Mouse (Mus musculus) stomach, embryonic 14.5 days (tissue): ENCODE measurements around the gene Dmpk. TPM values are rescaled to one million over a fixed set of nuclear protein-coding genes. Genes with fewer than 3 reads are reported as not detected.
A peak's percentile ranks its signal among the peaks of the same experiment; 100 is the strongest.
"Not testable (repeated sequence)": the region's sequence is repeated elsewhere in the genome, so short reads cannot be mapped to it uniquely, and the experiment has no call there.

Source experiments
- ATAC-seq: fragments of 200-750 bp; cut with Nextera tagmentation; 2 replicates; pipeline ENCODE4 v1.8.0; 2017; ENCODE audit warnings: low read depth, moderate TSS enrichment; ENCODE audit not compliant: insufficient number of reproducible peaks, insufficient read depth, low FRiP score
- H3K27ac ChIP-seq: fragments of 300-500 bp; sonication (generic); 2 replicates; pipeline ENCODE4 v1.5.1; 2014; ENCODE audit warnings: mild to moderate bottlenecking, low read length, moderate library complexity, mixed read lengths
- H3K27me3 ChIP-seq: fragments of 300-500 bp; sonication (generic); 2 replicates; pipeline ENCODE4 v1.6.1; 2014; ENCODE audit warnings: low read length, control low read depth, mixed read lengths; ENCODE audit not compliant: control insufficient read depth, insufficient read depth
- H3K36me3 ChIP-seq: fragments of 300-500 bp; sonication (generic); 2 replicates; pipeline ENCODE4 v1.6.1; 2014; ENCODE audit warnings: mild to moderate bottlenecking, control low read depth, low read length, moderate library complexity, mixed read lengths; ENCODE audit not compliant: control insufficient read depth, insufficient read depth
- H3K4me1 ChIP-seq: fragments of 300-500 bp; sonication (generic); 2 replicates; pipeline ENCODE4 v1.6.1; 2014; ENCODE audit warnings: low read length, control low read depth, mixed read lengths; ENCODE audit not compliant: control insufficient read depth, insufficient read depth
- H3K4me2 ChIP-seq: fragments of 300-500 bp; sonication (generic); replicated peaks from 2 replicates; pipeline ENCODE4 v1.6.1; 2014; ENCODE audit warnings: low read depth, low read length, control low read depth
- H3K4me3 ChIP-seq: fragments of 300-500 bp; sonication (generic); 2 replicates; pipeline ENCODE4 v1.5.1; 2014; ENCODE audit warnings: low read depth, low read length, control low read depth
- H3K9ac ChIP-seq: fragments of 300-500 bp; sonication (generic); replicated peaks from 2 replicates; pipeline ENCODE4 v1.6.1; 2014; ENCODE audit warnings: low read depth, mild to moderate bottlenecking, control low read depth, low read length, moderate library complexity, mixed read lengths
- H3K9me3 ChIP-seq: fragments of 300-500 bp; sonication (generic); 2 replicates; pipeline ENCODE4 v1.6.1; 2016; ENCODE audit warnings: low read depth, low read length, control low read depth; ENCODE audit not compliant: control insufficient read depth
- WGBS: fragments of 180-500 bp; shearing (Covaris S2); extraction: QIAGEN DNeasy Blood & Tissue Kit; methylation state at CpG from one replicate; pipeline ENCODE4 v1.1.7; 2014; 5-methylcytosine and 5-hydroxymethylcytosine counted together
- polyA plus RNA-seq: library from polyadenylated mRNA; unstranded; fragments of >200 nt; fragmentation: Nextera tagmentation; extraction: Ambion mirVana; gene quantifications from 2 replicates; pipeline ENCODE4 v1.2.1, GENCODE M21; 2014

Dmpk gene
- polyA plus RNA-seq, 1 experiment from 2014 or later: 70.9 TPM

- H3K4me2 ChIP-seq: no peak overlapping the region
- no peaks in the 10 kb centered on the region for H3K9me3 ChIP-seq
- no peaks in the 10 kb centered on the region for H3K4me1 ChIP-seq
- 5% methylated on average over 2 of the region's 2 CpGs for WGBS
- H3K4me3 ChIP-seq: no peak overlapping the region
- H3K27ac ChIP-seq: no peak overlapping the region
- no peak for ATAC-seq
- H3K27me3 ChIP-seq: peaks cover 20% of the 10 kb centered on the region; the same call in 1 of the 2 replicates
- H3K9ac ChIP-seq: no peak overlapping the region
- no peaks in the 10 kb centered on the region for H3K36me3 ChIP-seq
Observed at GRCm38 (mm10) chr7:19068707-19069106, 14.9 kb upstream of the Dmpk start.

DNA sequence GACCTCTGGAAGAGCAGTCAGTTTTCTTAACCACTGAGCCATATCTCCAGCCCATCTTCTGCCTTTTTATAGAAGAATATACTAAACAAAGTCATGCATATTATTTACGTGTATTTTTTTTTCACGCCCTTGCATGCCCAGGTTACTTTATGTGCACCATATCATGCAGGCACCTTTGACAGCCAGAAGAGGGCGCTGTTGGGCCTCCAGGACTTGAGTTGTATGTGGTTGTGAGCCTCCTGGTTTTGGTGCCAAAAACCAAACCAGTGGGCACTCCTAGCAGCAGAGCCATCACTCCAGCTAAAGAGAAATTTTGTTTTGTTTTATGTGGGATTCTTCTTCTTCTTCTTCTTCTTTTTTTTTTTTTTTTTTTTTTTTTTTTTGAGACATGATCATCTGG is 14.1 kb upstream of the Dmpk start:
- H3K9me3 ChIP-seq: no peaks in the 10 kb centered on the region
- no peak overlapping the region for H3K4me2 ChIP-seq
- H3K9ac ChIP-seq: no peak overlapping the region
- H3K4me1 ChIP-seq: no peaks in the 10 kb centered on the region
- ATAC-seq: no peak
- H3K27ac ChIP-seq: no peak overlapping the region
- whole genome bisulfite sequencing: 48% methylated on average over 3 of the region's 3 CpGs
- H3K36me3 ChIP-seq: no peaks in the 10 kb centered on the region
- H3K4me3 ChIP-seq: no peak overlapping the region
- H3K27me3 ChIP-seq: peaks cover 20% of the 10 kb centered on the region; the same call in 1 of the 2 replicates

GRCm38 (mm10) chr7:19071024-19071423 is 12.6 kb upstream of the Dmpk start:
- WGBS: 48% methylated on average over 3 of the region's 3 CpGs
- not testable (repeated sequence) for ATAC-seq, H3K9ac ChIP-seq, H3K27ac ChIP-seq, H3K4me1 ChIP-seq, H3K36me3 ChIP-seq, H3K27me3 ChIP-seq, H3K9me3 ChIP-seq, H3K4me2 ChIP-seq, H3K4me3 ChIP-seq

GRCm38 (mm10) chr7:19073504-19073903 is 10.1 kb upstream of the Dmpk start:
- Histone ChIP-seq H3K4me1 (peaks cover 18% of the 10 kb centered on the region), H3K27me3 (no peaks in the 10 kb centered on the region), H3K4me2 (no peak overlapping the region), H3K4me3 (no peak overlapping the region), H3K27ac (no peak overlapping the region), H3K9ac (no peak overlapping the region), H3K36me3 (peaks cover 7% of the 10 kb centered on the region; the same call in 1 of the 2 replicates), H3K9me3 (no peaks in the 10 kb centered on the region)
- 83% methylated on average over 9 of the region's 9 CpGs for WGBS
- no peak for ATAC-seq

GRCm38 (mm10) chr7:19074494-19074893 is 9.2 kb upstream of the Dmpk start:
- ATAC-seq: no peak

GRCm38 (mm10) chr7:19075231-19075630 is 8.4 kb upstream of the Dmpk start:
- Histone ChIP-seq H3K9me3 (no peaks in the 10 kb centered on the region), H3K4me3 (peak overlapping the region; percentile 98), H3K9ac (no peak overlapping the region), H3K27me3 (no peaks in the 10 kb centered on the region), H3K27ac (no peak overlapping the region), H3K4me2 (peak overlapping the region; percentile 42), H3K4me1 (peaks cover 18% of the 10 kb centered on the region), H3K36me3 (peaks cover 24% of the 10 kb centered on the region)
- 58% methylated on average over 5 of the region's 5 CpGs for WGBS
- 0 out of 2 replicates have a peak, but pooled peaks have one; percentile 0 for ATAC-seq

More at GRCm38 (mm10) chr7:19074494-19074893, 9.2 kb upstream of the Dmpk start:
- Histone ChIP-seq H3K4me1 (peaks cover 18% of the 10 kb centered on the region), H3K4me2 (no peak overlapping the region), H3K27me3 (no peaks in the 10 kb centered on the region), H3K9me3 (no peaks in the 10 kb centered on the region), H3K36me3 (peaks cover 17% of the 10 kb centered on the region), H3K9ac (no peak overlapping the region), H3K4me3 (no peak overlapping the region), H3K27ac (no peak overlapping the region)
- 94% methylated on average over 6 of the region's 6 CpGs for WGBS

DNA sequence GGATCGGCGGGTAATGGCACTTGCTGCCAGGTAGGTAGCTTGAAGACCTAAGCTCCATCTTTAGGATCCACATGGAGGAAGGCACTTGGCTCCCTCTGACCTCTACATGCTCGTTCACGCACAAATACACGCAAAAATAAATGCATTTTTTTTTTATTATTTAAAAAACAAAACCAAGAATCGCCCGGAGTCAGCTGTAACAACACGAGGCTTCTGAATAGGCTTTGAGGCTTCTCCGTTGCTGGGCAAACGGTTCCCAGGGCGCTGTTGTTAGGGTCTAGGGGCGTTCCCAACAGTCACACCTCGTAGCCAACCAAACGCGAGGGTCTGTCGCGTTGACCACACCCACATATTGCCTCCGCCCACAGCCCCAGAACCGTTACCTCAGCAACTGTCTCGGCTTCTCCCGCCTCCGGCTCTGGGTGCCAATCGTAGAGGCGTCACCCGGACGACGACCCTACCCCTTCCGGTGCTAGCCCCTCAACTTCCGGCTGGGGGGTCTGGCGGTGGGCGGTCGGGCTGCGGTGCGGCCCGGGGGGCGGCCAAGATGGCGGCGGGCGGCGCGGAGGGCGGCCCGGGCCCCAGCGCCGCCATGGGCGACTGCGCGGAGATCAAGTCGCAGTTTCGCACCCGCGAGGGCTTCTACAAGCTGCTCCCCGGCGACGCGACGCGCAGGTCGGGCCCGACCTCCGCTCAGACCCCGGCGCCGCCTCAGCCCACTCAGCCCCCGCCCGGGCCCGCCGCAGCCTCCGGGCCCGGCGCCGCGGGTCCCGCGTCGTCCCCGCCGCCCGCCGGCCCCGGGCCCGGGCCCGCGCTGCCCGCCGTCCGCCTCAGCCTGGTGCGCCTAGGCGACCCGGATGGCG is 7.7 kb upstream of the Dmpk start, which contains the start of gene Dmwd:
Gene Dmwd (plus strand): TSS at position 505 of the 863 bp plus-strand sequence.
- under 1% methylated on average over 89 of the region's 91 CpGs for WGBS

GRCm38 (mm10) chr7:19076586-19076991 is 7.1 kb upstream of the Dmpk start:
- Histone ChIP-seq H3K27ac (peak overlapping the region; percentile 76; the same call in 1 of the 2 replicates), H3K9me3 (no peaks in the 10 kb centered on the region), H3K27me3 (no peaks in the 10 kb centered on the region), H3K36me3 (peaks cover 38% of the 10 kb centered on the region), H3K4me1 (peaks cover 18% of the 10 kb centered on the region), H3K9ac (peak overlapping the region; percentile 96), H3K4me2 (peak overlapping the region; percentile 88), H3K4me3 (peak overlapping the region; percentile 98)
- no peak for ATAC-seq
- under 1% methylated on average over 22 of the region's 22 CpGs for WGBS

More for the DNA sequence above, 7.7 kb upstream of the Dmpk start, which contains the start of gene Dmwd:
- peak; percentile 98 for ATAC-seq
- peak within 1 kb of the TSS; percentile 88 for H3K4me2 ChIP-seq
- peak within 1 kb of the TSS; percentile 96 for H3K9ac ChIP-seq
- H3K27me3 ChIP-seq: no peaks in the 10 kb centered on the region
- H3K4me3 ChIP-seq: peak within 1 kb of the TSS; percentile 98
- H3K27ac ChIP-seq: peak within 1 kb of the TSS; percentile 76
- H3K9me3 ChIP-seq: no peaks in the 10 kb centered on the region
- H3K4me1 ChIP-seq: peaks cover 18% of the 10 kb centered on the region
- peaks cover 31% of the 10 kb centered on the region for H3K36me3 ChIP-seq
